ENCODE assay signal across 8 mouse cellular contexts in genomic region chr5:117069498-117069894, GRCm38 (mm10). TPM values are rescaled to one million over a fixed set of nuclear protein-coding genes. Genes with fewer than 3 reads are reported as not detected.
DNase-seq lines count a peak whose midpoint lies in the region; ATAC-seq and TF ChIP-seq lines count a peak whose summit lies in the region.

No protein-coding gene starts in this region.

- TF ChIP-seq CTCF in cortical plate, adult 2 months (IDR thresholded peaks at IDR 0.05; ENCODE audit: extremely low read depth, insufficient read depth, low read length): peak; percentile 53
- peak; percentile 83 for TF ChIP-seq CTCF in midbrain, postnatal 0 days (IDR thresholded peaks at IDR 0.05)

- no peaks in the 10 kb centered on the region for H3K4me1 ChIP-seq in cortical plate, adult 2 months (ENCODE audit: control insufficient read depth, insufficient read depth, low read length)
- no peaks in the 10 kb centered on the region for H3K4me1 ChIP-seq in midbrain, postnatal 0 days (ENCODE audit: insufficient read depth, low read length)

- H3K4me3 ChIP-seq in cortical plate, adult 2 months (ENCODE audit: insufficient read depth, low read length): no peak overlapping the region
- H3K4me3 ChIP-seq in midbrain, postnatal 0 days (ENCODE audit: low read depth, low read length): peak overlapping the region; percentile 12; the same call in 1 of the 2 replicates

- peak; percentile 27 for DNase-seq in Muller cell, postnatal 12 days (ENCODE audit: inconsistent ontology term)
- DNase-seq in heart, adult 8-10 months (ENCODE audit: low spot score): peak; percentile 24
- DNase-seq in layer of hippocampus, adult 9-10 months (ENCODE audit: low spot score): peak; percentile 7
- peak; percentile 89 for DNase-seq in midbrain, postnatal 0 days (ENCODE audit: low spot score)
- peak; percentile 5 to 6 for DNase-seq in thymus, adult 18-20 months
- no peak for DNase-seq in ovary, postnatal 36 days (ENCODE audit: low spot score)

- ATAC-seq in CD4-positive, CD25-positive, alpha-beta regulatory T cell, adult 4 months: peak; percentile 73
- peak; percentile 70; the same call in 1 of the 2 replicates for ATAC-seq in midbrain, postnatal 0 days (ENCODE audit: low FRiP score)

- WGBS in midbrain, postnatal 0 days: 18% methylated on average over 10 of the region's 10 CpGs

- TF ChIP-seq POLR2A in cortical plate, adult 2 months (IDR thresholded peaks at IDR 0.05; ENCODE audit: extremely low read depth, insufficient read depth, low read length): no peak

- no peaks in the 10 kb centered on the region for H3K9me3 ChIP-seq in midbrain, postnatal 0 days (ENCODE audit: low read length)

- no peaks in the 10 kb centered on the region for H3K27me3 ChIP-seq in midbrain, postnatal 0 days (ENCODE audit: insufficient read depth, low read length)

- H3K27ac ChIP-seq in cortical plate, adult 2 months (ENCODE audit: insufficient read depth, low read length): no peak overlapping the region
- no peak overlapping the region for H3K27ac ChIP-seq in midbrain, postnatal 0 days (ENCODE audit: low read depth, low read length)

- peak overlapping the region; percentile 37 for H3K4me2 ChIP-seq in midbrain, postnatal 0 days (ENCODE audit: low read depth, low read length, poor library complexity, severe bottlenecking)

- H3K9ac ChIP-seq in midbrain, postnatal 0 days (replicated peaks; ENCODE audit: low read length, poor library complexity, severe bottlenecking): no peak overlapping the region

- no peaks in the 10 kb centered on the region for H3K36me3 ChIP-seq in midbrain, postnatal 0 days (ENCODE audit: insufficient read depth, low read length)

RNA-seq across cellular contexts. Expression of gene Suds3, which starts 46.4 kb away (rescaled TPM):
- 10 to 100 TPM; 10.7 to 13.2 TPM for polyA plus RNA-seq in CD4-positive, CD25-positive, alpha-beta regulatory T cell, adult 4 months (2017; shearing (Covaris generic))
- polyA plus RNA-seq in cortical plate, adult 2 months (2012; rRNA removed): 110 and 129 TPM in 2 replicates
- 100 to 1,000 TPM in 1 of 4 experiments, 10 to 100 TPM in 3; 75.9 to 101 (median 94.1) TPM for total RNA-seq in heart, adult 8-10 months (2022)
- total RNA-seq in midbrain, postnatal 0 days (2014; rRNA removed): 91.5 and 95.0 TPM in 2 replicates
- 63.9 and 70.9 TPM in 2 replicates for polyA plus RNA-seq in midbrain, postnatal 0 days (2015; fragmentation: Nextera tagmentation; extraction: Ambion mirVana)

RNA-seq across cellular contexts. Expression of gene Taok3, which starts 50.4 kb away (rescaled TPM):
- 100 to 1,000 TPM; 125 to 142 TPM for polyA plus RNA-seq in CD4-positive, CD25-positive, alpha-beta regulatory T cell, adult 4 months (2017; shearing (Covaris generic))
- polyA plus RNA-seq in cortical plate, adult 2 months (2012; rRNA removed): 40.6 and 45.7 TPM in 2 replicates
- total RNA-seq in heart, adult 8-10 months (2022): 1 to 10 TPM; 6.1 to 8.4 (median 6.3) TPM
- 30.1 and 35.5 TPM in 2 replicates for total RNA-seq in midbrain, postnatal 0 days (2014; rRNA removed)
- 61.9 and 65.1 TPM in 2 replicates for polyA plus RNA-seq in midbrain, postnatal 0 days (2015; fragmentation: Nextera tagmentation; extraction: Ambion mirVana)
